Mouse (Mus musculus) T-helper 17 cell (primary cell): Measurements from ENCODE around the gene Ensa.

Experiments used
- in situ Hi-C, 2 experiments: fragments of 300-600 bp; cut with MboI, MseI; formaldehyde crosslinking; loops; 1 replicate in 1 of 2; 2 replicates in 1 of 2; pipeline ENCODE4 v1.15.1; 2025; ENCODE audit warnings: high pct_unique_total_duplicates in 2 of 2

Ensa gene

GRCm38 (mm10) chr3:95639694-95640093 lies 14.9 kb downstream of the Ensa start:
- in situ Hi-C loops = loop anchor here in 1 of 2 experiments (5.0 kb wide), 1 partner anchor 38 kb away; no protein-coding TSS in a partner anchor

- in situ Hi-C loops = no loop called here
Observed at GRCm38 (mm10) chr3:95643097-95643496, 18.3 kb downstream of the Ensa start.

- in situ Hi-C loops = no loop called here
Observed at GRCm38 (mm10) chr3:95645313-95646235, 20.8 kb downstream of the Ensa start.

- in situ Hi-C loops = no loop called here
Observed at GRCm38 (mm10) chr3:95648016-95648415, 23.2 kb downstream of the Ensa start.

- in situ Hi-C loops = loop anchor here in 1 of 2 experiments (10.0 to 25.0 kb wide), 2 partner anchors 584 to 912 kb away; partner anchors contain the start of genes Hist2h3c2 and Txnip
Observed at GRCm38 (mm10) chr3:95650276-95651032, 25.7 kb downstream of the Ensa start.

- in situ Hi-C loops = loop anchor here in 1 of 2 experiments (10.0 to 25.0 kb wide), 2 partner anchors 584 to 911 kb away; partner anchors contain the start of genes Hist2h3c2 and Txnip
Observed at GRCm38 (mm10) chr3:95651033-95651373, 26.2 kb downstream of the Ensa start.

- in situ Hi-C loops = loop anchor here in 1 of 2 experiments (10.0 to 25.0 kb wide), 2 partner anchors 583 to 911 kb away; partner anchors contain the start of genes Hist2h3c2 and Txnip
Observed at GRCm38 (mm10) chr3:95651391-95652203, 26.8 kb downstream of the Ensa start.

DNA sequence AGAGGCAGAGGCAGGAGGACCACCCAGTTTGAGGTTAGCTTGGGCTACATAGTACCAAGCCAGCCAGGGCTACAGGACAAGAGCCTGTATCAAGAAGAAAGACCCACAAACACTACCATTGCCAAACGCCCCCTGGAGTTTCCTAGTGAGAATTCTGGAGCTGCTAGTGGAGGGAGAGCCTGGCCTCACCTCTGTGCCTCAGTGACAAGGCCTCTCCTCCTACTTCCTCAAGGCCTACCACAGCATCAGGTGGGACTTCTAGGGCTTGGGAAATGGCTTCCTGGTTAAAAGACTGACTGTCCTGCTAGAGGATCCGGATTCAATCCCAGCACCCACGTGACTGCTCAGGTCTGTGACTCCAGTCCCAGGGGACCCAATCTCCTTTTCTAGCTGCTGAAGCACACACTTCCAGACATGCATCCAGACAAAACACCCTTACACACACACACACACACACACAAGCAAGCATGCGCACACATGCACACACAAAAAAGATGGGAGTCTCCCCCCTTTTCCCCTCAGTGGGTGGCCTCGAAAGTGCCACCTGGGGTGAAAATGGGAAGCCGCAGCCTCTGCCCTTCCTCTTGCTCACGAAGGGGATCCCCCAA lies 27.5 kb downstream of the Ensa start:
- in situ Hi-C loops = loop anchor here in 1 of 2 experiments (10.0 to 25.0 kb wide), 2 partner anchors 582 to 910 kb away; partner anchors contain the start of genes Hist2h3c2 and Txnip

- in situ Hi-C loops = loop anchor here in 1 of 2 experiments (10.0 to 25.0 kb wide), 2 partner anchors 582 to 909 kb away; partner anchors contain the start of genes Hist2h3c2 and Txnip
Observed at GRCm38 (mm10) chr3:95652871-95653270, 28.1 kb downstream of the Ensa start.

DNA sequence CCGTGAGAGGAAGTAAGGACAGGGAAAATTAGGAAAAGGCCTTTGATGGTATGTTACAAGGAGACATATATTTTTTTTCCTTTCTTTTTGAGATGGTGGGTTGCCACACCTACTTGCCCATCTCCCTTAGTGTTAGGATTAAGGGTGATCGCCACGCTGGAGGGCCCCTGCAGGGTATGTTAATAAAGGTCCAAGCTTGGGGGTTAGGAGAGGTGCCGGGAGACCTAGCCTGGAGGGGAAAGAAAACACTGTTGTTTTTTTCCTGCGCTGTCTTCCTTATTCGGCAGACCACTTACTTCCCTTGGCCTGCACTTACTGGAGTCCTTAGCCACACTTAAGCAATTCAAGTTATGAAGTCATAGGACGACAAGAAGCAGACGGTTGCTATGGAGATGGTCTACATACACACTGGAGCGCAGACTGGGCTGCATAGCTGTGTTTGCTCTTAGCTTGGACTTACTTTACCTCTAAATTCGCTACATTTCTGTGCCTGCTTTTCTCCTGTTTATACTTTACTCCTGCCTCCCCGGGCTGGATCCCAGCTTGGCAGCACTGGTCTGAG lies 28.8 kb downstream of the Ensa start:
- in situ Hi-C loops = loop anchor here in 1 of 2 experiments (10.0 to 25.0 kb wide), 2 partner anchors 581 to 909 kb away; partner anchors contain the start of genes Hist2h3c2 and Txnip

GRCm38 (mm10) chr3:95654371-95654770 lies 29.6 kb downstream of the Ensa start:
- in situ Hi-C loops = loop anchor here in 1 of 2 experiments (10.0 to 25.0 kb wide), 2 partner anchors 580 to 908 kb away; partner anchors contain the start of genes Hist2h3c2 and Txnip

GRCm38 (mm10) chr3:95655437-95655836 lies 30.6 kb downstream of the Ensa start:
- in situ Hi-C loops = loop anchor here in 1 of 2 experiments (10.0 to 25.0 kb wide), 2 partner anchors 579 to 907 kb away; partner anchors contain the start of genes Hist2h3c2 and Txnip

DNA sequence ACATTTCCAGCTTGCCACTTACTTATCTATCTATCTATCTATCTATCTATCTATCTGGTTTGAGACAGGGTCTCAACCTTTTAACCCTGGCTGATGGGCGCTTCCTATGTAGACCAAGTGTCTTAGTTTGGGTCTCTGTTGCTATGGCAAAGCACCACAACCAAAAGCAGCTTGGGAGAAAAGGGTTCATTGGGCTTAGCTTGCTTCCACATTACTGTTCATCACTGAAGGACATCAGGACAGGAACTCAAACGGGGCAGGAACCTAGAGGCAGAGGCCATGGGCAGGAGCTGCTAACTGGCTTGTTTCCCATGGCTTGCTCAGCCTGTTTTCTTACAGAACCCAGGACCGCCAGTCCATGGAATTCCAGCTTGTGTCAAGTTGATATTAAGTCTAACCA lies 32.3 kb downstream of the Ensa start:
- in situ Hi-C loops = loop anchor here in 1 of 2 experiments (10.0 to 25.0 kb wide), 2 partner anchors 578 to 905 kb away; partner anchors contain the start of genes Hist2h3c2 and Txnip

DNA sequence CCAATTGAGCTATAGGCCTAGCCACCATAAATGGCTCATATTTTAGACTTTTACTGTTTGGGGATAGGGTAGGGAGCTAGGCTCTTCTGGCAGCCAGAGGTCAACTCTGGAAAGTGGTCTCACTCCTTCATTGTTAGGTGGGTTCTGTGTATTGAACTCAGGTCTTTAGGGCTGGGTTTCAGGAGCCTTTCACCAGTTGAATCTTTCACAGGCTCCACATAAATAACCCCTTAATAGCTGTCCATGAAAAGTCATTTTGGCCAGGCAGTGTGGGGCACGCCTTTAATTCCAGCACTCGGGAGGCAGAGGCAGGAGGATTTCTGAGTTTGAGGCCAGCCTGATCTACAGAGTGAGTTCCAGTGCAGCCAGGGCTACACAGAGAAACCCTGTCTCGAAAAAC lies 32.9 kb downstream of the Ensa start:
- in situ Hi-C loops = loop anchor here in 1 of 2 experiments (10.0 to 25.0 kb wide), 2 partner anchors 577 to 905 kb away; partner anchors contain the start of genes Hist2h3c2 and Txnip

DNA sequence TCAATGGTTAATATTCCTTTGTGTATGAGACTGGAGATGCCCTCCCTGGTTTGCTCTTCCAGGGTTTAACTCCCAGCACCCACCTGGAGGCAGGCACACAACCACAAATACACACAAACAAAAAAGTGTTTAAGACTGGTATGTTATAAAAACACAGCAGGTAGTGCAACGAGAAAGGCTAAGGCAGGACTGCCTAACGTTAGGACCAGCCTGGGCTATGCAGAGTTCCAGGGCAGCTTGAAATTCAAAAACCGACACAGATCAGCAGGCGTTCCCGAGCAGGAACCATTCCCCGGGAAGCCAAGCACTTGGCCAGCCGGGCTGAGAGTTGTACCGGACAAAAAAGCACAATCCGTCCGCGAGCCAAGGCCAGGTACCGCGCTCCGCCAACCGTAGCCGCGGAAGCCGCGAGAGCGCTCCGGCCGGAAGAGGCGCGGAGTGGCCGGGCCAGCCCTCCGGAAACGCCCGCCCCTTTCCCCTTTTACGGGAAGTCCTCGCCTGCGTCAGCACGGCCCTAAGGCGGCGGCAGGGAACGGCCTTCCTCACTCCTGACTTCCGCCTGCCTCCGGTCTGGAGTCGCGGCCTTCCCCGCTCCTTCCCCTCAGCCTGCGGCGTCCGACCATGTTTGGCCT lies 33.6 kb downstream of the Ensa start, which contains the start of gene Mcl1:
Gene Mcl1, plus strand, starts transcription at position 553 of the 632 bp plus-strand sequence.
- in situ Hi-C loops = loop anchor here in 1 of 2 experiments (10.0 to 25.0 kb wide), 2 partner anchors 576 to 904 kb away; partner anchors contain the start of genes Hist2h3c2 and Txnip

DNA sequence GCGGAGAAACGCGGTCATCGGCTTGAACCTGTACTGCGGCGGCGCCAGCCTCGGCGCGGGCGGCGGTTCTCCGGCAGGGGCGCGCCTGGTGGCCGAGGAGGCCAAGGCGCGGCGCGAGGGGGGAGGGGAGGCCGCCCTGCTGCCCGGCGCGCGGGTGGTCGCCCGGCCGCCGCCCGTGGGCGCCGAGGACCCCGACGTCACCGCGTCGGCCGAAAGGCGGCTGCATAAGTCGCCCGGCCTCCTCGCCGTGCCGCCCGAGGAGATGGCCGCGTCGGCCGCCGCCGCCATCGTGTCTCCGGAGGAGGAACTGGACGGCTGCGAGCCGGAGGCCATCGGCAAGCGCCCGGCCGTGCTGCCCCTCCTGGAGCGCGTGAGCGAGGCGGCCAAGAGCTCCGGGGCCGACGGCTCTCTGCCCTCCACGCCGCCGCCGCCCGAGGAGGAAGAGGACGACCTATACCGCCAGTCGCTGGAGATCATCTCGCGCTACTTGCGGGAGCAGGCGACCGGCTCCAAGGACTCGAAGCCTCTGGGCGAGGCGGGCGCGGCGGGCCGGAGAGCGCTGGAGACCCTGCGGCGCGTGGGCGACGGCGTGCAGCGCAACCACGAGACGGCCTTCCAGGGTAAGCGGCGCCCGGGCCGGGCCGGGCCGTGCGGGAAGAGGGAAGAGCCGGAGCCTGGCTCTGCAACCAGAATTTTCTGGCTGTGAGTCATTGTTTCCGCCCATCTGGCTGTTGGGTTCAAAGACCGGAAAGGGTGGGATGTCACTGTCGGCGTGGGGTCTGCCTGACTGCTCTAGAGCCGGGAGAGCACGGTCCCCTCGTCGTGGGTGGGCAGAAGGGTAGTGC lies 34.3 kb downstream of the Ensa start:
- in situ Hi-C loops = loop anchor here in 1 of 2 experiments (10.0 to 25.0 kb wide), 2 partner anchors 576 to 903 kb away; partner anchors contain the start of genes Hist2h3c2 and Txnip

DNA sequence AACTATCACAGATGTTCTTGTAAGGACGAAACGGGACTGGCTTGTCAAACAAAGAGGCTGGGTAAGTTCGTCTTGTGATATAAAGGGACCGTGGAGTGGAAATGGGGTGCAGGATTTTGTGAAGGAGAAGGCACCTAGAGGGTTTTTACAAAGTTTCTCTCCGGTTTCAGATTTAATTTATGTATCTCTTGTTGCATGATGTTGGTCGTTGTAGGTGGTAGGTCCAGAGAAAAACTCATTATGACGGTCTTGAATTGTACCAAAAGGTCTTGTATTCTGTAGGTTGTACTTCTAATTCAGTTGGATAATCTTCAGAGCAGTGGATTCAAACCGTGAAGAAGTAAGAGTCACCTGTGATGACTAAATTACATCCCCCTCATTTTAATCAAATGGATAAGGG lies 35.2 kb downstream of the Ensa start:
- in situ Hi-C loops = loop anchor here in 1 of 2 experiments (10.0 to 25.0 kb wide), 2 partner anchors 575 to 902 kb away; partner anchors contain the start of genes Hist2h3c2 and Txnip
